Mouse (Mus musculus): ENCODE results near the gene Tmem120b. TPM values are rescaled to one million over a fixed set of nuclear protein-coding genes. Genes with fewer than 3 reads are reported as not detected.

The Tmem120b gene
- polyA plus RNA-seq, 1 experiment from 2014 or later: 14.9 TPM

- H3K27ac ChIP-seq (ENCODE audit: low read length): no peak overlapping the region
- no peak overlapping the region for H3K9ac ChIP-seq (ENCODE audit: low read length)
- peaks cover 4% of the 10 kb centered on the region; the same call in 1 of the 2 replicates for H3K36me3 ChIP-seq (ENCODE audit: control insufficient read depth, insufficient read depth)
- no peak overlapping the region for H3K4me2 ChIP-seq (ENCODE audit: low read depth, low read length)
- no peaks in the 10 kb centered on the region for H3K27me3 ChIP-seq (ENCODE audit: control insufficient read depth, insufficient read depth, low read length)
- WGBS: 39% methylated on average over 7 of the region's 7 CpGs
- H3K4me1 ChIP-seq (ENCODE audit: control insufficient read depth, insufficient read depth, low read length): peaks cover under 1% of the 10 kb centered on the region; the same call in 1 of the 2 replicates
- ATAC-seq (replicated peaks; ENCODE audit: extremely low read depth, insufficient read depth, low FRiP score): no peak
- no peaks in the 10 kb centered on the region for H3K9me3 ChIP-seq (replicated peaks; ENCODE audit: control insufficient read depth, low read length)
- no peak overlapping the region for H3K4me3 ChIP-seq (ENCODE audit: low read length)
Measured at GRCm38 (mm10) chr5:123114924-123115323, 46.7 kb downstream of the Tmem120b start.

GRCm38 (mm10) chr5:123116080-123116479 is 47.9 kb downstream of the Tmem120b start:
- Histone ChIP-seq H3K9ac (ENCODE audit: low read length) (no peak overlapping the region), H3K4me1 (ENCODE audit: control insufficient read depth, insufficient read depth, low read length) (no peaks in the 10 kb centered on the region), H3K4me2 (ENCODE audit: low read depth, low read length) (no peak overlapping the region), H3K27ac (ENCODE audit: low read length) (no peak overlapping the region), H3K4me3 (ENCODE audit: low read length) (no peak overlapping the region), H3K9me3 (replicated peaks; ENCODE audit: control insufficient read depth, low read length) (no peaks in the 10 kb centered on the region), H3K36me3 (ENCODE audit: control insufficient read depth, insufficient read depth) (peaks cover 4% of the 10 kb centered on the region; the same call in 1 of the 2 replicates), H3K27me3 (ENCODE audit: control insufficient read depth, insufficient read depth, low read length) (no peaks in the 10 kb centered on the region)
- ATAC-seq (replicated peaks; ENCODE audit: extremely low read depth, insufficient read depth, low FRiP score): no peak
- 53% methylated on average over 8 of the region's 8 CpGs for WGBS

GRCm38 (mm10) chr5:123117257-123117656 is 49.0 kb downstream of the Tmem120b start:
- Histone ChIP-seq H3K36me3 (ENCODE audit: control insufficient read depth, insufficient read depth) (no peaks in the 10 kb centered on the region), H3K4me3 (ENCODE audit: low read length) (no peak overlapping the region), H3K9me3 (replicated peaks; ENCODE audit: control insufficient read depth, low read length) (no peaks in the 10 kb centered on the region), H3K4me1 (ENCODE audit: control insufficient read depth, insufficient read depth, low read length) (no peaks in the 10 kb centered on the region), H3K27ac (ENCODE audit: low read length) (no peak overlapping the region), H3K4me2 (ENCODE audit: low read depth, low read length) (no peak overlapping the region), H3K9ac (ENCODE audit: low read length) (no peak overlapping the region), H3K27me3 (ENCODE audit: control insufficient read depth, insufficient read depth, low read length) (no peaks in the 10 kb centered on the region)
- ATAC-seq (replicated peaks; ENCODE audit: extremely low read depth, insufficient read depth, low FRiP score): peak; percentile 61; the same call in 1 of the 2 replicates
- WGBS: 18% methylated on average over 10 of the region's 10 CpGs

DNA sequence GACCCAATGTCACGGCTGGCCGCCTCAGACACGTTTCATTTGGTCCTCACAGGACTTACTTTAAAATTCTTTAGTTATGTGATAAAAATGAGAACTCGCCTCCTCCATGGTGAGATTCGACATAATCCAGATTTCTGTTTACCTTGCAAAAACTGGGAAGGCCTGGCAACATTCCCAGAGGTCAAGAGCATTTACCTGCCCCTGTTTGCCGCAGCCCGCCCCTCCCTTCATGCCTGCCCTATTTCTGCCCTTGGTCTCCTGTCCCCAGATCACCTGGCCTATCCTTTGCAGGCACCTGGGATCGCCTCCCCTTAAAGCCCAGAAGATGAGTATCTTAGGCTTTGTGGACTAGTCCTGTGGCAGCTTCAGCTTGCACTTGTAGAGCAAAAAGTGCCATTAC is 49.6 kb downstream of the Tmem120b start:
- Histone ChIP-seq H3K9ac (ENCODE audit: low read length) (no peak overlapping the region), H3K4me2 (ENCODE audit: low read depth, low read length) (no peak overlapping the region), H3K27me3 (ENCODE audit: control insufficient read depth, insufficient read depth, low read length) (no peaks in the 10 kb centered on the region), H3K36me3 (ENCODE audit: control insufficient read depth, insufficient read depth) (no peaks in the 10 kb centered on the region), H3K27ac (ENCODE audit: low read length) (no peak overlapping the region), H3K9me3 (replicated peaks; ENCODE audit: control insufficient read depth, low read length) (no peaks in the 10 kb centered on the region), H3K4me1 (ENCODE audit: control insufficient read depth, insufficient read depth, low read length) (no peaks in the 10 kb centered on the region), H3K4me3 (ENCODE audit: low read length) (no peak overlapping the region)
- WGBS: 75% methylated on average over 8 of the region's 8 CpGs
- ATAC-seq (replicated peaks; ENCODE audit: extremely low read depth, insufficient read depth, low FRiP score): no peak

DNA sequence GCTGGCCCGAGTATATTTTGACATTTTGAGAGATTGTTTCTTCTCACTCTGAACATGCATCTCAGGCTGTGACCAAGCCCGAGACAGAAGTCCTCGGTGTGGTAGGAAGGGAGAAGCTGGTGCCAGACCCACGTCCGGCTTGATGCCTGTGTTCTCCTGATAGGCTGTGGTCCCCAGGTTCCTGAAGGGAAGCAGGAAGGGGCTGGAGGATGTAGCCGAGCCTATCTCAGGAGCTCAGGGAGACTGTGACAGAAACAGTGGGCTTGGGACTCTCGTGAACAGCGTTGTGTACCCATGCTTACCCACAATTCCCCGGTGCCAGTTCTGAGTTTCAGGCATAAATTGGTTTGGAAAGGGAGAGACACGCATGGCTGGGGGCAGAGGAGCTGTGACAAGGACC is 50.6 kb downstream of the Tmem120b start:
- H3K4me1 ChIP-seq (ENCODE audit: control insufficient read depth, insufficient read depth, low read length): no peaks in the 10 kb centered on the region
- no peak overlapping the region for H3K4me2 ChIP-seq (ENCODE audit: low read depth, low read length)
- H3K27me3 ChIP-seq (ENCODE audit: control insufficient read depth, insufficient read depth, low read length): no peaks in the 10 kb centered on the region
- ATAC-seq (replicated peaks; ENCODE audit: extremely low read depth, insufficient read depth, low FRiP score): no peak
- H3K27ac ChIP-seq (ENCODE audit: low read length): no peak overlapping the region
- H3K9me3 ChIP-seq (replicated peaks; ENCODE audit: control insufficient read depth, low read length): no peaks in the 10 kb centered on the region
- no peaks in the 10 kb centered on the region for H3K36me3 ChIP-seq (ENCODE audit: control insufficient read depth, insufficient read depth)
- H3K9ac ChIP-seq (ENCODE audit: low read length): no peak overlapping the region
- 70% methylated on average over 10 of the region's 10 CpGs for WGBS
- no peak overlapping the region for H3K4me3 ChIP-seq (ENCODE audit: low read length)

GRCm38 (mm10) chr5:123120624-123121215 is 52.5 kb downstream of the Tmem120b start:
- Histone ChIP-seq H3K4me3 (ENCODE audit: low read length) (no peak overlapping the region), H3K27ac (ENCODE audit: low read length) (no peak overlapping the region), H3K4me2 (ENCODE audit: low read depth, low read length) (no peak overlapping the region), H3K9ac (ENCODE audit: low read length) (no peak overlapping the region), H3K36me3 (ENCODE audit: control insufficient read depth, insufficient read depth) (no peaks in the 10 kb centered on the region), H3K9me3 (replicated peaks; ENCODE audit: control insufficient read depth, low read length) (no peaks in the 10 kb centered on the region), H3K4me1 (ENCODE audit: control insufficient read depth, insufficient read depth, low read length) (peaks cover under 1% of the 10 kb centered on the region), H3K27me3 (ENCODE audit: control insufficient read depth, insufficient read depth, low read length) (no peaks in the 10 kb centered on the region)
- WGBS: 82% methylated on average over 7 of the region's 7 CpGs
- ATAC-seq (replicated peaks; ENCODE audit: extremely low read depth, insufficient read depth, low FRiP score): no peak

GRCm38 (mm10) chr5:123122181-123122580 is 54.0 kb downstream of the Tmem120b start:
- no peak overlapping the region for H3K27ac ChIP-seq (ENCODE audit: low read length)
- no peaks in the 10 kb centered on the region for H3K27me3 ChIP-seq (ENCODE audit: control insufficient read depth, insufficient read depth, low read length)
- no peaks in the 10 kb centered on the region for H3K9me3 ChIP-seq (replicated peaks; ENCODE audit: control insufficient read depth, low read length)
- WGBS: 91% methylated on average over 4 of the region's 4 CpGs
- H3K4me3 ChIP-seq (ENCODE audit: low read length): no peak overlapping the region
- H3K4me1 ChIP-seq (ENCODE audit: control insufficient read depth, insufficient read depth, low read length): peaks cover 6% of the 10 kb centered on the region
- no peak overlapping the region for H3K4me2 ChIP-seq (ENCODE audit: low read depth, low read length)
- H3K36me3 ChIP-seq (ENCODE audit: control insufficient read depth, insufficient read depth): no peaks in the 10 kb centered on the region
- no peak for ATAC-seq (replicated peaks; ENCODE audit: extremely low read depth, insufficient read depth, low FRiP score)
- no peak overlapping the region for H3K9ac ChIP-seq (ENCODE audit: low read length)

- Histone ChIP-seq H3K4me1 (ENCODE audit: control insufficient read depth, insufficient read depth, low read length) (peaks cover 10% of the 10 kb centered on the region), H3K4me2 (ENCODE audit: low read depth, low read length) (no peak overlapping the region), H3K9me3 (replicated peaks; ENCODE audit: control insufficient read depth, low read length) (no peaks in the 10 kb centered on the region), H3K9ac (ENCODE audit: low read length) (no peak overlapping the region), H3K4me3 (ENCODE audit: low read length) (no peak overlapping the region), H3K27me3 (ENCODE audit: control insufficient read depth, insufficient read depth, low read length) (no peaks in the 10 kb centered on the region), H3K36me3 (ENCODE audit: control insufficient read depth, insufficient read depth) (no peaks in the 10 kb centered on the region), H3K27ac (ENCODE audit: low read length) (no peak overlapping the region)
- 78% methylated on average over 6 of the region's 6 CpGs for WGBS
- no peak for ATAC-seq (replicated peaks; ENCODE audit: extremely low read depth, insufficient read depth, low FRiP score)
Measured at GRCm38 (mm10) chr5:123125105-123125504, 56.9 kb downstream of the Tmem120b start.

- no peak for ATAC-seq (replicated peaks; ENCODE audit: extremely low read depth, insufficient read depth, low FRiP score)
- 58% methylated on average over 18 of the region's 18 CpGs for WGBS
- no peaks in the 10 kb centered on the region for H3K27me3 ChIP-seq (ENCODE audit: control insufficient read depth, insufficient read depth, low read length)
- no peaks in the 10 kb centered on the region for H3K9me3 ChIP-seq (replicated peaks; ENCODE audit: control insufficient read depth, low read length)
- no peak overlapping the region; the same call in 1 of the 2 replicates for H3K9ac ChIP-seq (ENCODE audit: low read length)
- H3K4me3 ChIP-seq (ENCODE audit: low read length): no peak overlapping the region
- H3K4me2 ChIP-seq (ENCODE audit: low read depth, low read length): peak overlapping the region; percentile 18; the same call in 1 of the 2 replicates
- no peaks in the 10 kb centered on the region for H3K36me3 ChIP-seq (ENCODE audit: control insufficient read depth, insufficient read depth)
- peak overlapping the region; percentile 41 for H3K27ac ChIP-seq (ENCODE audit: low read length)
- peaks cover 10% of the 10 kb centered on the region for H3K4me1 ChIP-seq (ENCODE audit: control insufficient read depth, insufficient read depth, low read length)
Measured at GRCm38 (mm10) chr5:123125638-123126406, 57.6 kb downstream of the Tmem120b start.

All from heart, embryonic 16.5 days (tissue).